In the genomic region with DNA sequence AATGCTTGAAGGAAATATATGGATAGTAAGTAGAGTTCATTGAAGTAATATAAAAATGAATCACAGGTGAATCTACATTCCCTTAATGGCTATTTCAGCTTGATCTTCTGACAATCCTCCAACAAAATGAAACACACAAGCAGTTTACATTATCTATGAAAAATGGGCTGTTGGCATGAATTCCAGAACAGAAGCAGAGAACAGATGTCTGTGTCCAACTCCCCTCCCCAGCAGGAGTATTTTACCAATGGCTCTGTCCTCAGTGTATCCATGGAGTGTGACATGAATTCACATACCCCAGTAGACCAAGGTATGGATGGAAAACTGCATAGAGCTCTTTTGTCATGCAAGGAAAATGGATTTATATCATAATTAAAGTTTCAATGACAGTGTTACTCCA, we compare ENCODE assay signal across 19 mouse cellular contexts.
DNase-seq lines count a peak whose midpoint lies in the region; ATAC-seq lines count a peak whose summit lies in the region.
"Had no signal": no experiment of that assay in that cellular context is flagged by ENCODE, and none has a peak within 500 bp of the region (broad histone marks: within the 10 kb centered on the region; RNA-seq: fewer than 3 reads in every experiment).

No protein-coding gene starts in this region.

- no peak for DNase-seq in cerebellum, postnatal 4 days (ENCODE audit: low spot score in 2 of 2)
- peak; percentile 6 for DNase-seq in layer of hippocampus, adult 9-10 months (ENCODE audit: low spot score)
- no peak for DNase-seq in layer of hippocampus, postnatal 25 days (ENCODE audit: extremely low spot score in 1 of 2, low spot score in 1 of 2)
- DNase-seq in cerebellum, adult 18-20 months = peak; percentile 5 to 21
- peak; percentile 27 to 66 for DNase-seq in cerebellum, postnatal 14 days
- DNase-seq in embryo, embryonic 10.5 days (ENCODE audit: low spot score) = no peak
- no peak for DNase-seq in urinary bladder, postnatal 14 days (ENCODE audit: low spot score)
- DNase-seq: adrenal gland, postnatal 10 days; heart, adult 2 months; heart, postnatal 4 days; kidney, adult 11 months; kidney, postnatal 14 days; lung, postnatal 4 days; spleen, adult 18-20 months; thymus, postnatal 14 days had no signal

- ATAC-seq in cerebellum, adult (ENCODE audit: insufficient number of reproducible peaks, low FRiP score, low TSS enrichment) = peak; percentile 52; the same call in 1 of the 2 replicates
- ATAC-seq: forebrain, embryonic 15.5 days; inflammation-experienced regulatory T-cells, adult 6 months; midbrain, embryonic 13.5 days had no signal

Comparison
In these comparisons a context has a peak if more than half of its experiments do, and no peak if none do; other contexts are left out.
1. DNase-seq: peak in layer of hippocampus, adult 9-10 months (single experiment), cerebellum, adult 18-20 months (2 of 2) and cerebellum, postnatal 14 days (2 of 2); none in cerebellum, postnatal 4 days (0 of 2), layer of hippocampus, postnatal 25 days (0 of 2), embryo, embryonic 10.5 days (single experiment) and urinary bladder, postnatal 14 days (single experiment).